Mouse (Mus musculus): ENCODE measurements at regions not wholly inside any gene's neighbourhood (a gene's known extent, or its start where the extent isn't known, plus 50 kb on each side); places are given as distances from the start of the nearest gene placed in this dataset.

DNA sequence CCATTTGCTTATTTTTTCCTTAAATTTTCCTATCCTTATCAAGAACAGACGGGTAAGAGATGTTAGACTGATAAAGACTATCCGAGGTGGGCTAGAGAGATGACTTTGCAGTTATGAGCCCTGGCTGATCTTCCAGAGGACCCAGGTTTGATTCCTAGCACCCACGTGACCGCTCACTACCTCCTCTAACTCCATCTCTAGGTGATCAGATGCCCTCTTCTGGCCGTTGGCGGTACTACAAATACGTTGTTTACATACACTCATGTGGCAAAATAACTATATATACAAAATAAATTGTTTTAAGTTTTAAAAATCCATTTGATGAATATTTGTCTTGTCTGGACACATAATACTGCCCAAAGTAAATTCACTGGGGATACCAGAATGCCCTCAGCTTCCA is 604.6 kb downstream of the Adgrl2 start:
- H3K4me3 ChIP-seq (ENCODE audit: control insufficient read depth, low read depth, low read length), result no peak overlapping the region

GRCm38 (mm10) chr3:148381057-148381456 is 609.3 kb downstream of the Adgrl2 start:
- H3K36me3 ChIP-seq (ENCODE audit: control insufficient read depth, insufficient read depth, low read length), result no peaks in the 10 kb centered on the region
- H3K27ac ChIP-seq (ENCODE audit: control insufficient read depth, insufficient read depth, low read depth, low read length), result no peak overlapping the region
- no peaks in the 10 kb centered on the region for H3K27me3 ChIP-seq (ENCODE audit: control insufficient read depth, insufficient read depth, low read length)
- H3K4me3 ChIP-seq (ENCODE audit: control insufficient read depth, low read depth, low read length), result no peak overlapping the region
- no peaks in the 10 kb centered on the region for H3K4me1 ChIP-seq (ENCODE audit: control insufficient read depth, insufficient read depth, low read length)
- no peak for TF ChIP-seq POLR2A (IDR thresholded peaks at IDR 0.05; ENCODE audit: control insufficient read depth, low read depth, low read length)
- TF ChIP-seq CTCF (IDR thresholded peaks at IDR 0.05; ENCODE audit: control insufficient read depth, insufficient read depth, insufficient replicate concordance, low read depth, low read length), result no peak

More for the DNA sequence above, 604.6 kb downstream of the Adgrl2 start:
- TF ChIP-seq CTCF (IDR thresholded peaks at IDR 0.05; ENCODE audit: control insufficient read depth, insufficient read depth, insufficient replicate concordance, low read depth, low read length), result peak; percentile 56; the same call in 1 of the 2 replicates
- TF ChIP-seq POLR2A (IDR thresholded peaks at IDR 0.05; ENCODE audit: control insufficient read depth, low read depth, low read length), result no peak
- Histone ChIP-seq H3K27me3 (ENCODE audit: control insufficient read depth, insufficient read depth, low read length) (no peaks in the 10 kb centered on the region), H3K27ac (ENCODE audit: control insufficient read depth, insufficient read depth, low read depth, low read length) (no peak overlapping the region), H3K4me1 (ENCODE audit: control insufficient read depth, insufficient read depth, low read length) (no peaks in the 10 kb centered on the region), H3K36me3 (ENCODE audit: control insufficient read depth, insufficient read depth, low read length) (no peaks in the 10 kb centered on the region)

GRCm38 (mm10) chr3:148363331-148363730 is 627.0 kb downstream of the Adgrl2 start:
- H3K36me3 ChIP-seq (ENCODE audit: control insufficient read depth, insufficient read depth, low read length), result no peaks in the 10 kb centered on the region
- TF ChIP-seq POLR2A (IDR thresholded peaks at IDR 0.05; ENCODE audit: control insufficient read depth, low read depth, low read length), result no peak
- H3K27ac ChIP-seq (ENCODE audit: control insufficient read depth, insufficient read depth, low read depth, low read length), result no peak overlapping the region
- H3K27me3 ChIP-seq (ENCODE audit: control insufficient read depth, insufficient read depth, low read length), result no peaks in the 10 kb centered on the region
- no peak overlapping the region for H3K4me3 ChIP-seq (ENCODE audit: control insufficient read depth, low read depth, low read length)
- H3K4me1 ChIP-seq (ENCODE audit: control insufficient read depth, insufficient read depth, low read length), result no peaks in the 10 kb centered on the region

GRCm38 (mm10) chr3:148362453-148362864 is 627.9 kb downstream of the Adgrl2 start:
- no peak overlapping the region for H3K27ac ChIP-seq (ENCODE audit: control insufficient read depth, insufficient read depth, low read depth, low read length)
- no peak overlapping the region for H3K4me3 ChIP-seq (ENCODE audit: control insufficient read depth, low read depth, low read length)

GRCm38 (mm10) chr3:148343633-148344361 is 646.6 kb downstream of the Adgrl2 start:
- no peak for TF ChIP-seq POLR2A (IDR thresholded peaks at IDR 0.05; ENCODE audit: control insufficient read depth, low read depth, low read length)
- no peak for TF ChIP-seq CTCF (IDR thresholded peaks at IDR 0.05; ENCODE audit: control insufficient read depth, insufficient read depth, insufficient replicate concordance, low read depth, low read length)
- H3K27me3 ChIP-seq (ENCODE audit: control insufficient read depth, insufficient read depth, low read length), result no peaks in the 10 kb centered on the region
- no peaks in the 10 kb centered on the region for H3K36me3 ChIP-seq (ENCODE audit: control insufficient read depth, insufficient read depth, low read length)
- H3K27ac ChIP-seq (ENCODE audit: control insufficient read depth, insufficient read depth, low read depth, low read length), result no peak overlapping the region
- H3K4me3 ChIP-seq (ENCODE audit: control insufficient read depth, low read depth, low read length), result no peak overlapping the region
- H3K4me1 ChIP-seq (ENCODE audit: control insufficient read depth, insufficient read depth, low read length), result no peaks in the 10 kb centered on the region

More at GRCm38 (mm10) chr3:148362453-148362864, 627.9 kb downstream of the Adgrl2 start:
- TF ChIP-seq CTCF (IDR thresholded peaks at IDR 0.05; ENCODE audit: control insufficient read depth, insufficient read depth, insufficient replicate concordance, low read depth, low read length) (no peak), POLR2A (IDR thresholded peaks at IDR 0.05; ENCODE audit: control insufficient read depth, low read depth, low read length) (no peak)
- Histone ChIP-seq H3K36me3 (ENCODE audit: control insufficient read depth, insufficient read depth, low read length) (no peaks in the 10 kb centered on the region), H3K4me1 (ENCODE audit: control insufficient read depth, insufficient read depth, low read length) (no peaks in the 10 kb centered on the region), H3K27me3 (ENCODE audit: control insufficient read depth, insufficient read depth, low read length) (no peaks in the 10 kb centered on the region)

GRCm38 (mm10) chr3:148343256-148343632 is 647.1 kb downstream of the Adgrl2 start:
- Histone ChIP-seq H3K36me3 (ENCODE audit: control insufficient read depth, insufficient read depth, low read length) (no peaks in the 10 kb centered on the region), H3K27ac (ENCODE audit: control insufficient read depth, insufficient read depth, low read depth, low read length) (no peak overlapping the region), H3K4me1 (ENCODE audit: control insufficient read depth, insufficient read depth, low read length) (no peaks in the 10 kb centered on the region), H3K27me3 (ENCODE audit: control insufficient read depth, insufficient read depth, low read length) (no peaks in the 10 kb centered on the region), H3K4me3 (ENCODE audit: control insufficient read depth, low read depth, low read length) (no peak overlapping the region)
- TF ChIP-seq CTCF (IDR thresholded peaks at IDR 0.05; ENCODE audit: control insufficient read depth, insufficient read depth, insufficient replicate concordance, low read depth, low read length) (no peak), POLR2A (IDR thresholded peaks at IDR 0.05; ENCODE audit: control insufficient read depth, low read depth, low read length) (no peak)

DNA sequence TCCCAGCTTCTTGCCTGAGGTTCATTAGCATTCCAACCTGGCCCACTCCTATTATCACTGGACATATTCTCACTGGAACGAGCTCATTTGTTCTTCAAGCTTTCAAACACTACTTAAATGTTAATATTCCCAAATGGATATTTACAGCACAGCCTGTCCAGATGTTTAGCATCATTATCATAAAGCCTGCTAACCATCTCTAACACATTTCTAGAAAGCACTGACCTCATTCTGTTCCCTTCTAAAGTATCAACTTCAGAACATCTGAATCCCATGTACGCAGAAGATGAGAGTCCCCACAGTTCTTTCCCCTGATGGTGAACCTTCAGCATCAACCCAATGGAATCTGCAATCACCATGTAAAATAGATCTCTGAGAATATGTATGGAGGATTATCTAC is 651.1 kb downstream of the Adgrl2 start:
- no peaks in the 10 kb centered on the region for H3K27me3 ChIP-seq (ENCODE audit: control insufficient read depth, insufficient read depth, low read length)
- TF ChIP-seq CTCF (IDR thresholded peaks at IDR 0.05; ENCODE audit: control insufficient read depth, insufficient read depth, insufficient replicate concordance, low read depth, low read length) (no peak), POLR2A (IDR thresholded peaks at IDR 0.05; ENCODE audit: control insufficient read depth, low read depth, low read length) (no peak)
- no peak overlapping the region for H3K27ac ChIP-seq (ENCODE audit: control insufficient read depth, insufficient read depth, low read depth, low read length)
- no peaks in the 10 kb centered on the region for H3K36me3 ChIP-seq (ENCODE audit: control insufficient read depth, insufficient read depth, low read length)
- H3K4me3 ChIP-seq (ENCODE audit: control insufficient read depth, low read depth, low read length), result no peak overlapping the region
- H3K4me1 ChIP-seq (ENCODE audit: control insufficient read depth, insufficient read depth, low read length), result peaks cover 5% of the 10 kb centered on the region

Measured in testis, adult 2 months (tissue).